Mouse (Mus musculus) heart, postnatal 36 days (tissue): ENCODE results near the gene Rilp. TPM values are rescaled to one million over a fixed set of nuclear protein-coding genes. Genes with fewer than 3 reads are reported as not detected.

ENCODE experiments used
- DNase-seq, 2 experiments: peaks; one replicate each; pipeline ENCODE4 v3.0.0; 2021 to 2022
- intact Hi-C: fragments of 180-260 bp; cut with DNase I; formaldehyde crosslinking; loops from one replicate; pipeline ENCODE4 v1.15.1; 2025
- total RNA-seq, 2 experiments: library from RNA; stranded (reverse); gene quantifications; 2 replicates each; pipeline ENCODE4 v1.2.3; 2021

Gene Rilp
- total RNA-seq, 2 experiments from 2014 or later, result 51.4 to 52.3 TPM

DNA sequence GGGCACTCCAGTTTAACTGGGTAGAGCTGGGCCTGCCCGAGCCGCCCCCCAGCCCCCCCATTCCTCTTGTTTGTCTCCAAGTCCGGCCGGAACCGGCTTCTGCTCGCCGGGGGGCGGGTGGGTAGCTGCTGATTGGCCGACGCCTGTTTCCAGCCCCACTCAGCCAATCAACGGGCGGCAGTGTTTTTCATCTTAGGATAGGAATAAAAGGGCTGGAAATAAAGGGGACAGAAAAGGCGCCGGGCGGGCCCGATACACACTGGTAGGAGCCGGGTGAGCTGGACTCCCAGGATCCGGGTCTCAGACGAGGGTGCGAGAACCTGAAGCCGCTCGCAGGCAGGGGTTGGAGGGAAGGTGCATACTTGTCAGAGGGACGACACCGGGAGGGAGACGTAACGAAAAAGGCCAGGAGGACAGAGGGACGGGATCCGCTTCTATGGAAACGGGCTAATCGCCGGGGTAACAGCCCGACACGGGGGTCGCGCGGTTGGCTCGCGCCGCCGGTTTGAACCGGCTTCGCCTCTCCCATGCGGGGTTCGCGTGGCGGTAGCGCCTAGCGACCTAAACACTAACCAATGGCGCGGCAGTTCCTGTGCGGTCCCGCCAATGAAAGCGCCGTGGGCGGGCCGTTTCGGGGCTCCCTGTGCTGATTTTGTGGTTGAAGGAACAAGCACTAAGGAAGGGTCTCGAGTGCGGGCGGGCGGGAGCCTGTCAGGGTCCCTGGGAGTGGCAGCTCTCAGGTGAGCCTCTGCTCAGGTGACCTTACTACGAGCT lies 21.8 kb downstream of the Rilp start, which contains the start of gene Slc43a2:
Gene Slc43a2 (plus strand): TSS at position 226 of the 774 bp plus-strand sequence.
- intact Hi-C loops, result no loop called here
- DNase-seq, result peak; percentile 89 to 91

DNA sequence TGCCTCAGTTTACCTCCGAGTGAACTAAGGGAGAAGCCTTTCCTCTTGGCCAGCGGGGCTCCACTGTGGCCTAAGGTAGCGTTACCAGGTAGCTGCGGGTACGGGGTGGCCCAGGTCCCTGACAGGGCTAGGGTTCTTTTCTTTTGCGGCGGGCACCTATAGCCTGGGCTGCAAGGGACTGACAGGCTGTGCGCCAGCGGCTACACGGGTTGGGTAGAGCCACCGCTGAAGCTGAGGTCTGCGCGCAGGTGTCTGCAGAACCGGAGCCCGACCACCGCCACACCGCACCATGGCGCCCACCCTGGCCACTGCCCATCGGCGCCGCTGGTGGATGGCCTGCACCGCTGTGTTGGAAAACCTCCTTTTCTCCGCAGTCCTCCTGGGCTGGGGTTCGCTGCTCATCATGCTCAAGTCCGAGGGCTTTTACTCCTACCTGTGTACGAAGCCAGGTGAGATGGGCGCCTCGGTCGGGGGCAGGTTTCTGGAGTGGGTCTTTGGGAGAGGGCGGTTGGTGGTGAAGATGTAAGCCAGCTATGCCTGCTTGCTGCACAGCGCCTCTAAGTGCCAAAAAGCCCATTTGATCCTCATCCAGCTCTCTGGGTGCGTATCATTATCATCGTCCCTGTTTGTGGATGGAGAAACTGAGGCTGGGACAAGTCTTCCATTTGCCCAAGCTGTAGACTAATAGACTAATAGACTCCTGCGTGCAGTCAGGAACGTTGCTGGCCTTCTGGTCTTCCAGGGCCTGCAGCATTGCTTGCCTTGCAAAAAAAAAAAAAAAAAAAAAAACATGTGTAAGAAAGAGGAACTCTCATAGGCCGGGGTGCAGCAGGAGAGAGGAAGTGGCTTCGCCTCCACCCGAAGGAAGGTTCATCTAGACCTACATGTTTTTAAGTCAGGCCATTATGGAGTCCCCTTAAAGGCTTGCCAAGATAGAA lies 22.7 kb downstream of the Rilp start:
- DNase-seq, result no peak
- intact Hi-C loops, result no loop called here

DNA sequence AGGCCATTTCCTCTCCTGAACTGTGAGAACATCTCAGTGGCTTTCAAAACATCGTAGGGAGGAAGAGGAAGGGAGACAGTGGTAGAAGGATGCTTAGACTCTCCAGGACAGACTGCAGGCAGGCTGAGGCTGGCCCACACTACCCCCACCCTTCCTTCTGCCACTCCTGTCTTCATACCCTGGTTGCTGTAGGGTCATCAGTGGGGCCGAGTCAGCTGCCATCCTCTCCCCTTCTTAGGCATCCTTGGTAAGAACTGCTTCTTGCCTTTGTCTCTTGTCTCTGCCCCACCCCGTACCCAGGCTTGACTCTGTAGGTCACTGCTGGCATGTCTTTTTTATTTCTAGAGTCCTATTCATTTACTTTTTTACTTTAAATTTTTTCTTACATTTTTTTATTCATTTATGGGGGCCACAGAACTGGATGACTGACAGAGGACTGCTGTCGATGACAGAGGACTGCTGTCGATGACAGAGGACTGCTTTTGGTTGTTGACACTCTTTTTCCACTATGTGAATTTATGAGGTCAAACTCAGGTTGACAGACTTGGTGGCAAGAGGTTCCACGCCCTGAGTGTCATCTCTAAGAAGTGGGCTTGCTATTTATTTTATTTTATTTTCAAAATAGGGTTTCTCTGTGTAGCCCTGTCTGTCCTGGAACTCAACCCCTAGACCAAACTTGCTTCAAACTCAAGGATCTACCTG lies 23.6 kb downstream of the Rilp start:
- intact Hi-C loops, result no loop called here
- DNase-seq, result no peak

DNA sequence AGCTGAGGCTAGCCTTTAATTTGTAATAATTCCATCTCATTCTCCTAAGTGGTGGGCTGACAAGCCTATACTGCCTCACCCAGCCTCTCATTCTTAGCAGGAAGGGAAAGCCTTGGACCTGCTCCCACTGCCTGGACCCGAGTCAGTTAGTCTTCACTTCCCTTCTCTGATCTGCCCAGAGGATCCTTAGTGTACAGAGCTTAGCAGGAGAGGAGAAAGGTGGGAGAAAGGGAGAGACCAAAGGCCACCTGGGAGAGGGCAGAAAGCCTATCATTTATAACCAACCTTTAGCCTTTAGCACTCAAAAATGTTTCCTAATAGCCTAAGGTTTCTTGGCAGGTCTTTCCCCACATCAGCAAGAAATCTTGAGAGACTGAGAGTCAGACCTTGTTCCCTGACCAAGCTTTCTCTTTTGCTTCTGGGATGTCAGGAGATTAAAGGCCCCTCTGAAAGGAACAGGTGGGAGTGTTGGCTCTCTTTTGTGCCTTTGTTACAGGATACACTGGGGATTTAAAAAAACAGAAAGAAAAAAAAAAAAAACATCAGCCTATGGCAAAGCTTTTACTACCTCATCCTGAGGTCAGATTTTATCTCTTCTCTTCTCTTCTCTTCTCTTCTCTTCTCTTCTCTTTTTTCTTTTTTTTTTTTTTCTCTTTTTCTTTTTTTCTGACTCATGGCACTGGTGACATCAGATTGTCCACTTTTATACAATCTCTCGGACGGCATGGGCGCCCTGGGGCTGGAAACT lies 24.6 kb downstream of the Rilp start:
- no peak for DNase-seq
- intact Hi-C loops, result no loop called here

DNA sequence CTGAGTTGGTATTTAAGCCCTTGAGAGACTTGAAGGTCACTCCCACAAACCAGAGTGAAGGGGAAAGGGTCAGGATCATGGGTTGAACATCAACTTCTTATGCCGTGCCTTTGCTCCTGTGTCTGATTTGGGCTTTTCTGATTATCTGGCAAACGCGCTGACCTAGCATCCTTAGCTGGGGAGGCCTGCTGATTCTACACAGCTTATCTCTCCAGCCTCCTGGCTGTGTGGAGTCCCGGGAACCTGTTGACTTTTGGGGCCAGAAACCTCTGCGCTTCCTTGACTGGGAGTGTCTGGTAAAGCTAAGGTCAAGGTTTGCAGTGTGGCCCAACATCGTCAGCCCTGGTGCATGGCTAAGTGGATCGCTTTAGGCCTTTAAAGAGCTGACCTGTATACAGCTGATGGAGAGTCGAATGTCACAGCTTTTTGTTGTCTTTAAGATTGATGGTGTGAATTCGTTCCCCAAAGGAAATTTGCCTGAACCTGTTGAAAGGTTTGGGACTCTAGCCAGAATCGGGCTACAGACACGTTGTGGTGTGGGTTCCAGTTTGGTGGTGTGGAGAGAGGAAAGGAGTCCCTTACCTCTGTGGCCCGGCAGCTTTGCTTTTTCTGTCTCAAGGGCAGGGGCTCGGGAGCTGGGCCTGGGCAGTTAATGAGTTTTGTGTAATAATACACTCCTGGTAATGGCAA lies 25.4 kb downstream of the Rilp start:
- DNase-seq, result no peak
- intact Hi-C loops, result no loop called here

DNA sequence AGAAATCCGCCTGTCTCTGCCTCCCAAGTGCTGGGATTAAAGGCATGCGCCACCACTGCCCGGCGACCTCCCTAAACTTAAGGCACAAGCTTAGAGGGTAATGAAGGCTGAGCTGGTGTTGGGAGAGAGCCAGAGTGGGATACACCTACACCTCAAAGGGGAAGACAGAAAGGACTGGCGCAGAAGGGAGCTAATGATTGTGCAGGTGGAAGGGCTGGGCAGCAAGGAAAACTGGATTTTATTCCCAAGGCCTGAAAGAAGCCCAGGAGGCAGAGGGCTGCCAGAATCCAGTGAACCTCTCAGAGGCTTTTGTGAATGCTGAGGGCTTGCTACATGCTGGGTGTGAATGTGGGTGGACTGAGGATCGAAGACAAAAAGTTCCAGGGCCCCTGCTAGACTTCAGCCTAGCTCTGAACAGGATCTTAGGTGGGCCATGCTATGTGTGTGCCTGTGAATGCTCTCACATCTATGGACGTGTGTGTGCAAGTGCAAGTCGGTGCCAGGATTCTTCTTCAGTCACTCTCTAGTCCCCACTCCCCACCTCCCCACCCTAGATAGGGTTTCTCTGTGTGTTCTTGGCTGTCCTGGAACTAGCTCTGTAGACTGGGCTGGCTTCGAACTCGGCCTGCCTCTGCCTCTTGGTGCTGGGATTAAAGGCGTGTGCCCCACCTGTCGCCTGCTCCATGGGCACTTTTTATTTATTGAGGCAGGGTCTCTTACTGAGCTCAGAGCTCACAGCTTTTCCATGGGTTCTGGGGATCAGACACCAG lies 26.5 kb downstream of the Rilp start:
- intact Hi-C loops, result no loop called here
- no peak for DNase-seq

DNA sequence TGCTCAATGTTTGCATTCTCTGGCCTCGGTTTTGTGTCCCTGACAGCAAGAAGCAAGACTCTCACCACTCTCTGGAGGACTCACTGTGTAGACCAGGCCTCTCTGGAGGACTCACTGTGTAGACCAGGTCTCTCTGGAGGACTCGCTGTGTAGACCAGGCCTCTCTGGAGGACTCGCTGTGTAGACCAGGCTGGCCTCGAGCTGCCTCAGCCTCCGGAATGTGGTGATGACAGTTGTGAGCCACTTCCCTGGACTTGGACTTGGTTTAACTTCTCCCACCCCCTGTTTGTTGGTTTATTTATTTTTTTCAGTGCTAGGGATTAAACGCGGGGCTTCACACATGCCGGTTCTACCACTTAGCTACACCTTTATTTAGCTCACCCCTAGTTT lies 27.1 kb downstream of the Rilp start:
- DNase-seq, result no peak
- intact Hi-C loops, result no loop called here

DNA sequence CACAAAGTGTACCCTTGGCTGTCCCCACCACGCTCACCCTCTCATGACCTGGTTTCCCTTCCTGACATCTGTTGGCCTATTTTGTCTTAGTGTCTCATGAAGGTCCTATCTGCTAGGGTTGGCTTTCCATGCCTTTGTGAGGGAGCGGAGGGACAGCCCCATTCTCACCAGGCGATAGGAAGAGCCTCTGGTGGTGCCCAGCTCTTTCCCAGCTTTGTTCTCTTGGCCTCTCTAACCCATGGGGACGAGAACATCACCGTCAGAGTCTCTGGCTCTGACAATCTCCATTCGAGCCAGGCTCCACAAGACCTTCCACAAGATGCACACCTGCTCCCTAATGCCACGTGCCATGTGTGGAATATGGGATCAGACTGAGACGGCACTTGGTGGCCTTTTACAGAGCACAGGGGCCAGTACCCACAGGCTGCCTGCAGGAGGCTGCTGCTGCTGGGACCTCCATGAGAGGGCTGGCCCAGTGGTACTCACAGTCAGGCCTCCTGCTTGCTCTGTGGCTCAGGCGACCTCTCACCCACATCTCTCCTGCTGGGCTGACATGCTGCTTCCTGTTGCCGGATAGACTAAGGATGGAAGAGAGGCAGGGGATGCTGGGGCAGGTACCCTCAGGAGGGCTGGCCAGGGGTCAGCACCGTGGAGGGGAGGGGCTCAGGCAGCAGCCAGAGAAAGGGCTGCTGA lies 27.7 kb downstream of the Rilp start:
- intact Hi-C loops, result no loop called here
- DNase-seq, result no peak

DNA sequence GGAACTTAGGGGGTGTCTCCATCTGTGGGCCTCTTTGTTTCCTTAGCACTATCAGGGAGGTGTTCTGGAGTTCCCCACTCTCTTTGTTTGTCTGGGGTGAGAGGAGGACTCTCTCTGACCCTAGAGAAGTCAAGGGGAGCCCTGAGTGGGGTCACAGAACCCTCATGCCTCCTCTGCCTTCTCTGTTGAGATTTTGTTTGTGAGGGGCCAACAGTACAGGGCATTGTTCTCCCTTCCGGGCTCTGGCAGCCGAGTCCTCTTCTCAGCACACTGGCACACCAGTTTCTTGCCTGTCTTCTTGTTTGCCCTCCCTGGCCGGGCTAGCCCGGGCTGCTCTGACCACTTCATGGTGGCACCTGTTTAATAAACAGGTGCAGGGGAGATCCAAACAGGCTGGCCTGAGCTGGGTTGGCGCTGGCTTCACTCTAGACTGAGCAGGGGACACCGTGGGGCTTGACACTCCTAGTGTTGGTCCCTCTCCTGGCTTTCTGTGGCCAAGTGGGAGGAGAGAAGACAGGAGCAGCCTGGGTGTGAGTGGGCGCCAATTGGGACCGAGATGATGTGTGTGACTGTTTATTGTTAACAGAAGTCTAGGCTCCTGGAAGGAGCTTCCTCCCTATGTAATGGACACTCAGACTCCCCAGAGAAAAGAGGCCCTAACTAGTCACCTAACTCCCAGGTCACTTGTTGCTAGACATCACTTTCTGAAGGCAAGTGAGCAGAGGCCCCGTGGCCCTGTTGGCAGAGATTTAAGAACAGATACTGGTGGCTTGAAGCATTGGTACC lies 28.5 kb downstream of the Rilp start:
- intact Hi-C loops, result no loop called here
- no peak for DNase-seq

DNA sequence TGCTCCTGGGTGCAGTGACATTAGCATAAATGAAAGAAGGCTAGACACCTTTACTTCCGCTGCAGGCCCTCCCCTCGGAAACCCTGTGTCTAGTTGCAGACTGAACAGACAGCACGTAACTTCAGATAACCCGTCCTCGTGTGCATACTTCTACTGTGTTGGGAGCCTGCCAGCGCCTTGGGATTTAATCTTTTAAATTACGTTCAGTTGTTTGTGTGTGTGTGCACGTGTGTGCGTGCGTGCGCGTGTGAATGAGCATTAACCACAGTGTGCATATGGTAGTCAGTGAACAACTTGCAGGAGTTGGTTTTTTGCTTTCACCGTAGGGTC lies 29.0 kb downstream of the Rilp start:
- intact Hi-C loops, result no loop called here
- no peak for DNase-seq

DNA sequence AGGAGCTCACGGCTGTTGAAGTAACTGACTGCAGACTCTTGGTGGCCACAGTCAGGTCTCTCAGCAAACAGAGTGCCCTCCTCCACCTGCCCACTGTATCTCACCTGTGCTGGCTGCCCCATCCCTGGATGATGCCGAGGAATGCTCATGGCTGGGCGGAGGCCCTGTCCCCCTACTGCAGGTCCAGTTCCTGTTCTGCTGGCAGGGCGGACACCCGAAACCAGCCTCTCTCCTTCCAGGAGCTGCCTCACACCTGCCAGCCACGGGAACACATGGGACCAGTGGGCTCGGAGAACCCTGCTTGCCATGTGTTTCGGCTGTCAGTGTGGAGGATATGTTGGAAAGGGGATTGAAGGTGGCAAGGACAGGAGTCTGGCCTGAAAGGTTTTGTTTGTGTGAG lies 30.3 kb downstream of the Rilp start:
- intact Hi-C loops, result no loop called here
- no peak for DNase-seq

DNA sequence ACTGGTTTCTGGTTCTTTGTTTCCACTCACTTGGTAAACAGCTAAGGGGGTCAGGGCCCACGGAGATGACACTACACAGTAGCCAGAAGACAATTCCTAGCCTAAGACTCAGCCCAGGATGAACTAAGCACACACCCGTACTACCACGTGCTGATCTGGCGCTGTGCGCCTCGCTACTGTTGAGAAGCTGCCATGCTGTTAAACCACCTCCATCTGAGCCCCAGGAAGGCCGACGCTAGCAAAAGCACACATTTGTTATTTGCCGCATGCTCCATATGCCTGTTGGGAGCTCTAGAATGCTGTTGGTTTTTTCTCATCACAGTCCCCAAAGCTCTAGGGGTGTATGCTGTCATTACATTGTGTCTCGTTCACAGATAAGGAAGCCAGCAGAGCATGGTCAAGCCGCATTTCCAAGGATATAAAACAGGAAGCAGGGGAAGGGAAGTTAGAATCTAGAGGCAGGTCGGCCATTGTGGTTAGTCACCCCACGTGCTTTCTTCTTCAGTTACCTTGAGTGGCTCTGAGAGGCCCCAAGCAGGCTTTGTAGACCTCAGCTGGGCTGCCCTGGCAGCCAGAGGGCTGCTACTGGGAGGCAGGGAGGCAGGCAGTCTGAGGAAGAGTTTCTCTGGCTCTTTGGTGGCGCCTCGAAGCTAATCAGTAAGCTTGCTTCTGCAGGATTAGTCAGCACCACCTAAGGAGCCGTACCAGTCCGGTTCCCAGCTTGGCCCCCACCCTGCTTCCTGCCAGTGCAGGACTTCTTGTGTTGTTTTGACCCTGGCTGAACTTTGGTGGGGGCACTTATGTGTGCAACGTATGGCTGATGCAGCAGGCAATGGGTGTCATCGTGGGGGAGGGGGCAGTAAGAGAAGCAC lies 31.1 kb downstream of the Rilp start:
- intact Hi-C loops, result no loop called here
- no peak for DNase-seq

DNA sequence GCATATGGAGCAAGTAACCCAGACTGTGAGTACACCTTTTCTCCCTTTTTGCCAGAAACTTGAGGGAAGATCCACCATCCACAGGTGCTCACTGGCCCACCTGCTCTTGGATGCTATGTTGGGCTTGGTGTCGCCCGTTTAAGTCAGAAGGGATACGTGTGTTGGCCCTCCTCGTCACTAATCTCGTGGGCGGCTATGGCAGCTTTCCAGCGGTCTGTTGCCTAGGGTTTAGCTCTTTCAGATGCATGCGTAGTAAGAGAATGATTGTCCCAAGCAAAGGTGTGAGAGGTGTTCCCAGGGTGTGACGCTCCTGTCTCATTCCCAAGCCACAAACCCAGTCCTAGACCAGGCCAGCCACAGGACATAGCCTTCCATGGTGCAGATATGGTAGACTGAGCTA lies 34.8 kb downstream of the Rilp start:
- intact Hi-C loops, result no loop called here

DNA sequence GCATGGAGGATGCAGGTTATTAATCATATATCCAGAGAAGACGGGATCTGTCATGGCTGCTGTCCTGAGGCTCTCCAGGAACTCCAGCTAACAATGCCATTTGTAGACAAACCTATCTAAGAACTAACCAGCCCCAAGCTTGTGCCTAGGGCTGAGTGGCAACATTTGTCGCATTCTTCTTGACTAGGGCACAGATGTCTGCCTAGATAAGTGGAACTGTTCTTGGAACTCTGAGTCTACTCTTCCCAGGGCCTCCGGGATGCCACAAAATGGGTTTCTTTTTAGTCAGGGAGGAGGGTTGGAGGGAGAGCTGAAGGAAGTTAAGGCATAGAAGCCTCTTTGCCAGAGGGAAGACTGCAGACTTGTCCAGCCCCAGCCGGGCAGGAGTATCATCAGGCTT lies 36.2 kb downstream of the Rilp start:
- DNase-seq, result no peak

More for the DNA sequence above, 34.8 kb downstream of the Rilp start:
- DNase-seq, result no peak

DNA sequence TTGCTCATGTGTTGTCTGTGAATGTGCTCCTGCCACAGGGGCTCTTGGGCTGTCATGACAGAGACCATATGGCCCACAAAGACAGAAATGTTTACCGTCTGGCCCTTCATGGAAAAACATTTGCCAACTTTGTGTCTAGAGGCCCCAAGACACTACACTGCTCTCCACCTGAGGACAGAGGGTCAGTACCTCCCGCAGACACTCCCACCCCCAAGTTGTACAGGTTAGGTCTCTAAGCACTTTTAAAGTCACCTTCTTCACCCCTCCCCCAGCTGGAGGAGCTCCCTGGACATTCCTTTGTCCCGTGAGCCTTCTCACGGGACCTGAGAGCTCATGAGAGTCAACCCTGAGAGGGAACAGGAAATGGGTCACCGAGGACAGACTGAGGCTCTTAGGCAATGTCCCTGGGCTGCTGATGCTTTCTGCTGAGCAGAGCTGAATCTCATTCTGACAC lies 39.8 kb downstream of the Rilp start:
- peak in 1 of 2 experiments; percentile 25 for DNase-seq
- intact Hi-C loops, result no loop called here

More for the DNA sequence above, 36.2 kb downstream of the Rilp start:
- intact Hi-C loops, result no loop called here

DNA sequence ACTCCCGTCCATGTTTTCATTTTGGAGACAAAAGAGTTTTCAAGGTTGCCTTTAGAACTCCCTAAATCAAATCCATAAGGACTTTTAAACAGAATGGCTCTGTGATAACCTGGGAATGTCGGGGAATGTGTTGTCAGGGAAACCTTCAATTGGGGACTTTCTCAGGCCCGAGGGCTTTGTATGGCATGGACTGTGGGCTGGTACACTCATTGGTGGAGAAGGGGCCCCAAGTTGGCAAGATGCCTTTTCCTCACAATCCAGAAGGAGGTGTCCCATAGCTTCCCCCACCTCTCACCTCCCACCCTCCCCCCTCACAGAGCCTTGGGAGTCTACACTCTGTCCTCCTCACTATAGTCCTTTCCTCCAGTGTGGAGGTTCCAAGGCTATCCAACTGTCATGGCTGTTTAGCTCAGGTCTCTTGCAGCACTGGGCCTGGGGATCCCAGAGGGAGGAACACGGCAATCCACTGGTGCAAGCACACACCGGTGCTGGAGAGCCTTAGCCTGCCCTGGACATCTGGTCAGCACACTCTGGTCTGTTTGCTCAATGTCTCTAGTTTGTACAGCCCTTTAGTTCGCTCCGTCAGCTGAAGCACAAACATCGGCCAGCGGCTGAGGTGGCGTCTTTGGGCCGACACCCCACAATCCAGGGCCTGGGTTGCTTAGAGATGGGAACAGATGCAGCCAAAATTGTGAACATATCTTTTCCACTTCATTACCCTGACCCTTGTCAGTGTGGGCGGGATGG lies 40.5 kb downstream of the Rilp start:
- DNase-seq, result peak; percentile 22 to 48
- intact Hi-C loops, result no loop called here
